Mouse (Mus musculus) cerebellum, postnatal 25 days (tissue): ENCODE measurements at regions not wholly inside any gene's neighbourhood (a gene's known extent, or its start where the extent isn't known, plus 50 kb on each side); places are given as distances from the start of the nearest gene placed in this dataset.

Experiments
- DNase-seq, 2 experiments: peaks; one replicate each; pipeline ENCODE4 v3.0.0; 2021; ENCODE audit warnings: mixed read lengths in 2 of 2

GRCm38 (mm10) chr16:87225085-87225484 lies 128.9 kb upstream of the N6amt1 start:
- DNase-seq: no peak

GRCm38 (mm10) chr16:87224024-87224423 lies 130.0 kb upstream of the N6amt1 start:
- no peak for DNase-seq

GRCm38 (mm10) chr16:87220611-87221010 lies 133.4 kb upstream of the N6amt1 start:
- no peak for DNase-seq

- no peak for DNase-seq
Observed at GRCm38 (mm10) chr16:87220201-87220600, 133.8 kb upstream of the N6amt1 start.

- no peak for DNase-seq
Observed at GRCm38 (mm10) chr16:87207875-87208274, 146.1 kb upstream of the N6amt1 start.

GRCm38 (mm10) chr16:87190471-87190870 lies 163.5 kb upstream of the N6amt1 start:
- no peak for DNase-seq

- no peak for DNase-seq
Observed at GRCm38 (mm10) chr16:87188737-87189136, 165.2 kb upstream of the N6amt1 start.

- no peak for DNase-seq
Observed at GRCm38 (mm10) chr16:87172395-87172794, 181.6 kb upstream of the N6amt1 start.

- no peak for DNase-seq
Observed at GRCm38 (mm10) chr16:87139301-87139700, 214.7 kb upstream of the N6amt1 start.

- DNase-seq: no peak
Observed at GRCm38 (mm10) chr16:87136503-87136902, 217.5 kb upstream of the N6amt1 start.

- no peak for DNase-seq
Observed at GRCm38 (mm10) chr16:87134452-87134851, 219.5 kb upstream of the N6amt1 start.

GRCm38 (mm10) chr16:87133874-87134273 lies 220.1 kb upstream of the N6amt1 start:
- DNase-seq: no peak

GRCm38 (mm10) chr16:87132082-87132481 lies 221.9 kb upstream of the N6amt1 start:
- DNase-seq: no peak

GRCm38 (mm10) chr16:87130733-87131640 lies 223.0 kb upstream of the N6amt1 start:
- DNase-seq: peak in 1 of 2 experiments; percentile 6

- no peak for DNase-seq
Observed at GRCm38 (mm10) chr16:87129021-87129420, 225.0 kb upstream of the N6amt1 start.

- DNase-seq: peak; percentile 8 to 22
Observed at GRCm38 (mm10) chr16:87128230-87128629, 225.8 kb upstream of the N6amt1 start.

- DNase-seq: no peak
Observed at GRCm38 (mm10) chr16:87124519-87124918, 229.5 kb upstream of the N6amt1 start.

GRCm38 (mm10) chr16:87103599-87103998 lies 250.4 kb upstream of the N6amt1 start:
- DNase-seq: no peak

GRCm38 (mm10) chr16:87102057-87102456 lies 251.9 kb upstream of the N6amt1 start:
- no peak for DNase-seq

- DNase-seq: no peak
Observed at GRCm38 (mm10) chr16:87092011-87092410, 262.0 kb upstream of the N6amt1 start.

GRCm38 (mm10) chr16:87089322-87089721 lies 264.7 kb upstream of the N6amt1 start:
- DNase-seq: no peak

GRCm38 (mm10) chr16:87083505-87083904 lies 270.5 kb upstream of the N6amt1 start:
- DNase-seq: no peak

- no peak for DNase-seq
Observed at GRCm38 (mm10) chr16:87077385-87077784, 276.6 kb upstream of the N6amt1 start.

- DNase-seq: no peak
Observed at GRCm38 (mm10) chr16:87069294-87069693, 284.7 kb upstream of the N6amt1 start.

- DNase-seq: no peak
Observed at GRCm38 (mm10) chr16:87067981-87068380, 286.0 kb upstream of the N6amt1 start.
